In the genomic region with DNA sequence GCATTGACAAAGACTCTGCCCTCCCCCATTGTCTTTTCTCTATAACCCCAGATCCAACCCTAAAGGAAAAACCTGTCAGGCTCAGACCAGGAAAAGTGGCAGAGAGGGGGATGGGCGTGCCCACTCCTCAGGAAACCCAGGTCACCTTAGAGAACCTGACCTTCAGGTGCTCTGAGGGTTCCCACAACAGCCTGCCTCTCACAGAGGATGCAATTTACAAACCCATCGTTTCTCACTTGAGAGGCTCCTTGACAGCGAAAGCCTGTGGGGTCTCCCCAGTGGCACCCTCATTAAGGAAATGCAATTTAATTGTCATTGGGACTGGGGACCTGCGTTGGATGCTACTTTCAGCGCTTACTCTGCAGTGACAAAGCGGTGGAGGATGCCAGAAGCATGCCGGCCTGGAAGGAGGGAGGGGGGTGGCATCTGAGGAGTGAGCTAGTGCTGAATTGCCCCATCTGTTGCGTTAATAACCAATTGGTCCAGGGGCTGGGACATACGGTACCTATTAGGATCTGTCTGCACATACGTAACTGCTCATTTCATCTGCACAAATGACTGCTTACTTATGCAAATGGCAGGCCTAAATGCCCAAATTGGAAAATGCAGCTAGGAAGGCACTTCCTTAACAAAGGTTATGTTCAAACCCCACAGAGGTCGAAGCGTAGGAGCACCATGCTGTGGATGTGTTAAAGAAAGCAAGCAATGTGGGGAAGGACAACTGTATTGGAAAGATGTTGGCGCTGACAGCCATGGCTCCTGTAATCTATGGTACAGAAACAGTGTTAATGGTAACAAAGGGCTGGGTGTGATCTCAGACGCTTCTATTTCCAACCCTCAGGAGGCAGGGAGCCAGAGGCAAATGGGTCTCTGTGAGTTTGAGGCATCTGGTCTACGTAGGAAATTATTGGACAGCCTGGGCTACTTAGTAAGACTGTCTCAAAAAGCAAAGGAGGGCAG, we compare ENCODE assay signal across 12 mouse cellular contexts. TPM values are rescaled to one million over a fixed set of nuclear protein-coding genes. Genes with fewer than 3 reads are reported as not detected.
A peak's percentile ranks its signal among the peaks of the same experiment; 100 is the strongest.
DNase-seq lines count a peak whose midpoint lies in the region; ATAC-seq lines count a peak whose summit lies in the region.
"Had no signal": no experiment of that assay in that cellular context is flagged by ENCODE, and none has a peak within 500 bp of the region (broad histone marks: within the 10 kb centered on the region; RNA-seq: fewer than 3 reads in every experiment).

No protein-coding gene starts in this region.

- peaks cover 40% of the 10 kb centered on the region for H3K4me1 ChIP-seq in hindbrain, embryonic 10.5 days (replicated peaks)
- peaks cover 36% of the 10 kb centered on the region for H3K4me1 ChIP-seq in midbrain, embryonic 12.5 days

- H3K36me3 ChIP-seq in hindbrain, embryonic 10.5 days: no peaks in the 10 kb centered on the region
- no peaks in the 10 kb centered on the region for H3K36me3 ChIP-seq in midbrain, embryonic 12.5 days
- H3K36me3 ChIP-seq: G1E; limb, embryonic 15.5 days had no signal

- 68% methylated on average over 15 of the region's 15 CpGs for WGBS in hindbrain, embryonic 10.5 days
- 61% methylated on average over 15 of the region's 15 CpGs for WGBS in midbrain, embryonic 12.5 days

- no peaks in the 10 kb centered on the region for H3K9me3 ChIP-seq in hindbrain, embryonic 10.5 days
- no peaks in the 10 kb centered on the region for H3K9me3 ChIP-seq in midbrain, embryonic 12.5 days
- H3K9me3 ChIP-seq: G1E; limb, embryonic 15.5 days had no signal

- peak; percentile 83 to 90 for DNase-seq in cerebellum, postnatal 10 days
- DNase-seq in brain, adult 2 months (ENCODE audit: low read depth, low spot score): peak; percentile 58
- no peak for DNase-seq in hindbrain, embryonic 10.5 days (ENCODE audit: low spot score)
- no peak for DNase-seq in ovary, postnatal 10 days (ENCODE audit: low spot score)
- DNase-seq in kidney, postnatal 36 days: no peak
- DNase-seq in urinary bladder, postnatal 36 days (ENCODE audit: low spot score in 2 of 2): no peak

- H3K4me3 ChIP-seq in hindbrain, embryonic 10.5 days: no peak overlapping the region
- H3K4me3 ChIP-seq in midbrain, embryonic 12.5 days: no peak overlapping the region
- H3K4me3 ChIP-seq: erythroblast, embryonic 14.5 days; limb, embryonic 15.5 days had no signal

- H3K9ac ChIP-seq in midbrain, embryonic 12.5 days (replicated peaks): no peak overlapping the region
- H3K9ac ChIP-seq: limb, embryonic 15.5 days had no signal

- H3K27ac ChIP-seq in hindbrain, embryonic 10.5 days: peak overlapping the region; percentile 30
- peak overlapping the region; percentile 49 for H3K27ac ChIP-seq in midbrain, embryonic 12.5 days (replicated peaks)
- H3K27ac ChIP-seq: kidney, postnatal 0 days; limb, embryonic 15.5 days had no signal

- no peak overlapping the region for H3K4me2 ChIP-seq in midbrain, embryonic 12.5 days (replicated peaks)
- H3K4me2 ChIP-seq: limb, embryonic 15.5 days had no signal

- H3K27me3 ChIP-seq in hindbrain, embryonic 10.5 days (ENCODE audit: insufficient read depth, poor library complexity, severe bottlenecking): no peaks in the 10 kb centered on the region
- H3K27me3 ChIP-seq in midbrain, embryonic 12.5 days: no peaks in the 10 kb centered on the region
- H3K27me3 ChIP-seq: limb, embryonic 15.5 days had no signal

- no peak for ATAC-seq in cerebellum, adult (ENCODE audit: insufficient number of reproducible peaks, low FRiP score, low TSS enrichment)
- peak; percentile 62 for ATAC-seq in midbrain, embryonic 12.5 days (ENCODE audit: low FRiP score, low read depth)

RNA-seq across cellular contexts. Expression of gene Il9r, which starts 58.2 kb away (rescaled TPM):
- polyA plus RNA-seq in hindbrain, embryonic 10.5 days (2016; fragmentation: Nextera tagmentation; extraction: Ambion mirVana): not detected in 2 replicates
- not detected in 2 replicates for polyA plus RNA-seq in midbrain, embryonic 12.5 days (2016; fragmentation: Nextera tagmentation; extraction: Ambion mirVana)
- polyA plus RNA-seq: erythroblast, embryonic 14.5 days; kidney, postnatal 0 days had no signal

Comparison
In these comparisons a context has a peak if more than half of its experiments do, and no peak if none do; other contexts are left out.
1. DNase-seq: peak in cerebellum, postnatal 10 days (2 of 2) and brain, adult 2 months (single experiment); none in hindbrain, embryonic 10.5 days (single experiment), ovary, postnatal 10 days (single experiment), kidney, postnatal 36 days (0 of 2) and urinary bladder, postnatal 36 days (0 of 2).